Mouse (Mus musculus): Measurements from ENCODE around the gene Gna13.

Gna13 gene

DNA sequence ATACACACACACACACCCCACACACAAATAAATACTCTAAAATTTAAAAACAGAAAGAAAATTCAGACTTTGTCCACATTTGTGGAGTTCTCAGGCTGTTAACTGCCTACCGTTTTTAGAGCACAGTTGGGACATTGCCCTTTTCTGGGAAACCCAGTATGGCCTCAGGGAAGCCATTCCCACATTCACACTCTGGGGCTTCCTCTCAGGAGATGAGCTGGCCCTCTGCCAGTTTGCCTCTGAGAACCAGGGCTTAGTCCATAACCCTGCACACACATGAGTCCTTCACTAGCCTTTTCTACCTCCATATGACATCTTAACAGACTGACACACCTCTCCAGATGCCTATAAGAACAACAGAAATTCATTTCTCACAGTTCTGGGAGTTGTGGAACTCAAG, 60.7 kb downstream of the Gna13 start:
- DNase-seq (ENCODE audit: low spot score), result no peak

DNA sequence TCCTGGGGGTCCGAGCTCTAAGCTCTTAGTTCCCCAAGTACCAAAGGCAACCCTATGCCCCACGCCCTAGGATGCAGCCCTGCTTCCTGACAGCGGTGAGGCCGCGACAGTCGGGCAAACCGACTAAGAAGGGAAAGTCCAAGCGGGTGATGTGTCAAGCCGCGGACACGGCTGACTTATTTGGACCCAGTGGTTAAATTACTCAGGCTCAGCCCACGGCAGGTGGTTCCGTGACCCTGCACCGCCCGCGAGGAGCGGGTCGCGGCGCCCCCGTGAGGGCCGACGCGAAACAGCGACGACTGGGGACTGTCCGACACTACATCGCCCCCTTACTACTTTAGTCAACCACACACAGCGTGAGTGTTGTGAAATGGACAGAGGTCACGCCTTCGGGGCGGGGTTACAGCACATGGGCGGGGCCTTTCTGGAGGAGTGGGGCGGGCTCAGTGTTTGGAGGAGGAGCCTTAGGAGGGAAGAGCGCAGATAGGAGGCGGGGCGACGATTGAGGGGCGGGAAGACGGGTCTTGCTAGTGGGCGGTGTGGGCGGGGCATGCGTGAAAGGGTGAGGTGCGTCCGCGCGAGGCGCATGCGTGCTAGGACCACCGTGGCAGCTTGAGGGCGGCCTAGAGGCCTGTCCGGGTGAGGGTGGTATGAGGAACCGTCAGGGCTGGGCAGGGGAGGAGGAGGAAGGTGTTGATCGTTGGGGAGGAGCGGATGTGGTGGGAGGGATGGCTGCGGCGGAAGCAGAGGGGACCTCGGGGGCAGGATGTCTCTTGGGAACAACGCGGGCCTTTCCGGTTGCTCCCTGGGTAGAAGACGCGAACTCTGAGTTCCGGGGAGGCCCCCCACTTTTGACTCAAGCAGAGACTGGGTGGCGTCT, 63.0 kb downstream of the Gna13 start, which contains the start of gene Amz2:
TSS of gene Amz2 (plus strand) at position 555 of the 880 bp plus-strand sequence.
- DNase-seq (ENCODE audit: low spot score), result peak; percentile 99

DNA sequence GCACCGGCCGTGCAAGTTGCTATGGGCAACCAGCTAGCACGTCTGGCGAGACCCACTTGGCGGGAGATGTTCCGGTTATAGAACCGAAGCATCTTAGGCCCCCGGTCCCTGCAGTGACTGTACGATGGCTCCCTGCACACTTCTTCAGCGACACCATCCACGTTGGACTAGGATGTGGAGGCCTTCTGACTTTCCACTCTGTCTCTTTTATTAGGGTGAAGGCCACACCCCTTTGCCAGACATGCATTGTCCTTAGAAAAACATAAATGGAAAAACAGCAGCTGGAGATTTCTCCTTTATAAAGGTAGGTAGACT, 63.6 kb downstream of the Gna13 start:
- DNase-seq (ENCODE audit: low spot score), result no peak

DNA sequence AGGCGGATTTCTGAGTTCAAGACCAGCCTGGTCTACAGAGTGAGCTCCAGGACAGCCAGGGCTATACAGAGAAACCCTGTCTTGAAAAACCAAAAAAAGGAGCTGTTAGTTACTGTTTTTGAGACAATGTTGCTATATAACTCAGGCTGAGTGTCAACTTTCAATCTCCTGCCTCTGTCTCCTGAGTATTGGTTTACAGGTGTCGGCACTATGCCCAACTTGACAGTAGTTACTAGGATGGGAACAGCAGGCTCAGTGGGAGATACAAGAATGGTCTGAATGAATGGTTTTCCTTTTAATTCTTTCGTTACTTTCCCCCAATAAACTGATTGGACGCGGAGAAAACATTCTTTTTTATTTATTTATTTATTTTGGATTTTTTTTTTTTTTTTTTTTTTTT, 64.7 kb downstream of the Gna13 start:
- no peak for DNase-seq (ENCODE audit: low spot score)

DNA sequence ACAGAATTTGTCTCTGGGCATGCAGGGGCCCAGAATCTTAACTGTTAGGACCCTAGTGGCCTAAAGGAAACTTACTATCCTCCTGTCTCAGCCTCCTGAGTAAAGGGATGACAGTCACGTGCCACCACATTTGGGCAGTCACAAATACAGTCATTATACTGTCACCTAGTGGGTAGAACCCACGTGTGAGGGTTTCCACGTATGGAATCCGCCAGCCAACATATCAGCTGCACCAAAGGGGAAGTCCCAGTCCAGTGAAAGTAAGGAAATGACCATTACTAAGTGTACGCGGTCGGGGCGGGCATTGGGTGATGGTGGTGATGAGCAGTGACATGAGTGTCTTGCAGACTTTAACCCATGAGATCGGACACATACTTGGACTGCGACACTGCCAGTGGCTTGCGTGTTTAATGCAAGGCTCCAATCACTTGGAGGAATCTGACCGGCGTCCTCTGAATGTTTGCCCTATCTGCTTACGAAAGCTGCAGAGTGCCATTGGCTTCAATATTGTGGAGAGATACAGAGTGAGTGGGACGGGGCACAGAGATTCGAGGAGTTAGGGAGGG, 71.7 kb downstream of the Gna13 start:
- no peak for DNase-seq (ENCODE audit: low spot score)

DNA sequence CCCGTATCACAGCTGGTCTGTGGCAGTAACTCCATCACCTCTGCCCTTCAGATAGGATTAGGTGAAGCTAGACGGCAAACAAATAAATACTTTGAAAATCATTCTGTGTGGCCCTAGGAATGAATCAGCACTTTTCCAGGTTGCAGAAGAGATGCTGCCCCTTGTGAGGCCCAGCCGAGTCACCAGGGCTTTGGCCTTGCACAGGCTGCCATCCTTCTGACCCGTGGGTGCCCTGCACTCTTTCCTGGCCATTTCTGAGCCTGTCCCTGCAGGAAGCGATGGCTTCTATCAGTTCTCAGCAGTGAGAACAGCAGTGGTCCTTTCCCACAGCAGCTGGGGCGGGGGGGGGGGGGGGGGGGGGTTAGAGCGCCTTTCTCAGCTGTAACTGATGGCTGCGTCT, 74.3 kb downstream of the Gna13 start:
- DNase-seq (ENCODE audit: low spot score), result no peak

DNA sequence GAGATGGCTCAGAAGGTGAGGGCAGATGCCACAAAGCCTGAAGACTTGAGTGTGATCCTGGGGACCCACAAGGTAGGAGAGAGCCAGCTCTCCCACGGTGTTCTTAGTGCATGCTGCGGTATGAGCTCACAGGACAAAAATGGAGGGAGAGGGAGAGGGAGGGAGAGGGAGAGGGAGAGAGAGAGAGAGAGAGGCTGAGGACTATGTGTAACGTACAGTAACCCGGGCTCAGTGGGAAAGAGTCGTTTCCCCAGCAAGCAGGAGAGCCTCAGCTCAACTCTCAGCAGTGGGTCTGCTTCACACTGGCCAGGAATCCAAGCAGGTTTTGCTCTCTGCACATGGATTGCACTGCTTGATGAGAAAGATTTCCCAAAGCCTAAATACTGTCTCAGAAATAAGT, 76.6 kb downstream of the Gna13 start:
- no peak for DNase-seq (ENCODE audit: low spot score)

DNA sequence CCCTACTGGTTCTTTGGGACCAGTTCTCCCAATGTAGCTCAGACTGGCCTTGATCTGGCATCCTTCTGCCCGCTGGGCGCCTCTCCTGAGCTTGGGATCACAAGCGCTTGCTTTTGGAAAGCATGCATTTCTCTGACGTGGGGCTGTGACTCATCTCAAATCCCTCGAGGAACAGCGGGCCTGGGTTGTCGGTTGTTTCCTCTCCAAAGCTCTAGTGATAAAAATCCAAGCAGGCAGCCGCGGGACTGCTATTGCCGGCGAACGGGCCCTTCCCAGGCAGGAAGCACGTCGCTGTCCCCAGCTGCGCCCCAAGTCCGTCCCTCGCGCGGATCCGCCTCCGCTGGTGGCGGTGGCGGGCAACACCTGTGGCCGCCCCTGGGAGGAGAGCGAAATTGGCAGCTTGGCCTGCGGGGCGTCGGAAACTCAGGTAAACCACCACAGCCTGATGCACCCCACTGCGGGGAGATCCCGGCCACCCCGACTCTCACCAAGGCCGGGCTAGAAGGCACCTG, 77.3 kb downstream of the Gna13 start:
- DNase-seq (ENCODE audit: low spot score), result peak; percentile 63

DNA sequence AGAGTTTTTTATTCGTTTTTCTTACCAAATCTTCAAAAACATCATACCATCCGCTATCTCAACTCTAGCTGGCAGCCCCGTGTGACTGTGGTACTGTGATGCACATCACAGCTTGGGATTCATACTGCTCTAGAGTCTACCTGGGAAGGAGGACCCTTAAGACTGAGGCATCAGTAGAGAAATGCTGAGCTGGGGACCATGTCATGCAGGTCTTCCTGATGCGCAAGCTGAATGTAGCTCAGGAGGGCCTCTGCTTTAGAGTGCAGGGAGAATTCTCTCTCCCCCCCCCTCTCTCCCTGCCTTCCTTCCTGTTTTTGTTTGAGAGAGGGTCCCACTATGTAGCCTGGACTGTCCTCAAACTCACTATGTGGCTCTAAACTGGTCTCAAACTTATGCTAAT, 78.0 kb downstream of the Gna13 start:
- DNase-seq (ENCODE audit: low spot score), result no peak

DNA sequence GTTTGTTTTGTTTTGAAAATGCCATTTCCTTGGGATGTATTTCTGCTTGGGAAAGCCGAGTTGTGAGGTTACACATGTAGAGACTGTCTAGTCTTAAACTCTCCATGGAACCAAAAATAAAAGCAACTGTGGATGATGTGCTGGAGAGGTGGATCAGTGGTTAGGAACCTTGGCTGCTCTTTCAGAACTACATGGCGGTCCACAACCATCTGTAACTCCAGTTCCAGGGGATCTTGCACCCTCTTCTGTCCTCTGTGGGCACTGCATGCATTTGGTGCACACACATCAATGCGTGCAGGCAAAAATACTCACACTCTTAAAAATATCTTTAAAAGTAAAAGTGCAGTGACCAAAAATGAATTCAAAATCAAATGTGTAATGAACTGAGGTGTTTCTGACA, 78.5 kb downstream of the Gna13 start:
- DNase-seq (ENCODE audit: low spot score), result no peak

DNA sequence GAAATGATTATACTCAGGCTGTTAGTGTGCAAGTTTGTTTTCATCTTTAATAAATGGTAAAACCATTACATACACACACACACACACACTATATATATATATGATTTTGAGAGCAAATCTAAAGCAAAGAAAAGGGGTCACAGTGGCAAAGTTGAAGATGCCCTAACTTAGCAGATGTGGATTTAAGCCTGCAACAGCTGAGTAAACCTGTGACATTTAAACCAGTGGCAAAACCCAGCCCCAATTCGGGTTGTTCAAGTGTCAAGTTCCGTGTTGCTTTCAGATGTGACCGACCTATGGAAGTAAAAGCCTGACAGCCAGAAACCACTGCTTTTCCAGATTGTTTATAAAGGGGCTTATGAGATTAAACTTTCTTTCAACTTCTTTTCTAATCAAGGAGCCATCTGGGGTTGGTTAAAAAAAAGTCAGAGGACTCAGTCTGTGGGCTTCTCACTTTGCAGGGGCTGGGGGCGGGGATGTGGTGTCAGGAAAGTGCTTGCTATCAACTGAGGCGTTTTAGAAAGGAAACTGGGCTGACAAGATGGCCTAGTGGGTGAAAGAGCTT, 79.6 kb downstream of the Gna13 start:
- no peak for DNase-seq (ENCODE audit: low spot score)

DNA sequence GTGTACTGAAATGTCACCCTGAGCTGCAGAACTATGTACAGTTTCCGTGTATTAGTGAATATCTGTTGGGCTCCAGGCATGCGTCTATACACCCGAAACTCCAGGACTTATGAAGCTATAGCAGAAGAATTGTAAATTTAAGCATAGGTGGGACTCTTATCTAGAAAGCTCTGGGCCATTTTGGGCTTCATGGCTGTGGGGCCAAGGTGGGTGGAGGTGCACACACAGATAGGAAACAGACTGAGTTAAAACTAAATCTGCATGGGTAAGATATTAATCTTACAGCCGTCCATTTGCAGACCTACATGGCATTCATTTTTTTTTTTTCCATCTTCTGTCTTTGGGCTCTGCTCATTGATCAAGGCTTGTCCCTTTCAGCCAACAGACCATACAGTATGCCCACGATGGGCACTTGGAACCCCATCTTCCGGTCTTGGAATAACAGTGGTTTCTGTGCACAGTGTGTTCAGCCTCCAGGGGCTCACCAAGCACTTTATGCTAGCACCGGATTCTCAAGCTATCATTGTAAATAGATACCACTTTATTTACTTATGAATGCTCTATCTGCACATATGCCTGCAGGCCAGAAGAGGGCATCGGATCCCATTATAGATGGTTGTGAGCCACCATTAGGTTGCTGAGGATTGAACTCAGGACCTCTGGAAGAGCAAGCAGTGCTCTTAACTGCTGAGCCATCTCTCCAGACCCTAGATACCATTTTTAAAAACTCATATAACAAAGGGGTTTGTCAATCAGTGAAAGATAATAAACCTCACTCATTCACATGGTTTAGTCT, 81.0 kb downstream of the Gna13 start:
- no peak for DNase-seq (ENCODE audit: low spot score)

DNA sequence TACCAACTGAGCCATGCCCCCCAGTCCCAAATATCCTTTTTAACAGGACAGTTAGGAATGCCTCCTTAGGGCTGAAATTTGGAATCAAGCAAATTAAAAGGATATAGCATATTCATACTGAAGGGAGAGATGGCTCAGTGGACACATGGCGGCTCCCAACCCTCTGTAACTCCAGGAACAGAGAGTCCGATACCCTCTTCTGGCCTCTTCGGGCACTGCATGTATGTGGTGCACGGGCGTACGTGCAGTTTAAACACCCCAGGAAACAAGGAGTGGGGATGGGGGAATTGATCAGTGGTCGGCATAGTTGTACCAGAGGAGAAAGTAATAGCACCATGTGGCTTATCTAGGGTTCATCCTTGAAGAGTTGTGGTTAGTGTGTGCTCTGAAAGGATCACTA, 82.0 kb downstream of the Gna13 start:
- no peak for DNase-seq (ENCODE audit: low spot score)

DNA sequence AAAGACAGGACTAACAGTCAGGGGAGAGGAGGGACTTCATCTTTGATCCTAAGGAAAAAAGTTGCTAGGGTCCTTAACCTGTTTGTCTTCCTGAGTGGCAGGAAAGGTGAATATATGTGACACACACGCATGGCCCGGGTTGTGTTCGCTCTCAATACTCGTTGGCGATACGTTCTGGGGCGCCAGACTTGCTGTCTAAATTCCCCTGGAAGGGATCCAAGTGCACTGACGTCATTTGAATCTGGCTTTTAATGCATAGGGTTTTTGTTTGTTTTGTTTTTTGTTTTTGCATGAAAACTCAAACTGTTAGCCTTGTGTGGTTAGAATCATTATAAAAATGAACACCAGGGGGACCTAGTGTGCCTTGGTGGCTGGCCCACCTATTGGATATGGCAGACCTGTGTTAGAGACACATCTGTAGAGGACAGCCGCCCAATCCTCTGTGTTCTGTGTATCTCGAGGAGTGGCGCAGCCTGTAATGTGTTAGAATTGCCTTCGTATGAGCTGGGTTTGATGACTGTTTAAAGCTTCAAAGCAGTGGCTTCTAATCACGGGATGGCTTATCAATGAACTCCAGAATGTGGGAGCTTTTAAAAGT, 82.9 kb downstream of the Gna13 start:
- peak; percentile 32 for DNase-seq (ENCODE audit: low spot score)

All from layer of hippocampus, adult 11-12 months (tissue).